Mouse (Mus musculus): ENCODE results near the gene Irf3. TPM values are rescaled to one million over a fixed set of nuclear protein-coding genes. Genes with fewer than 3 reads are reported as not detected.

The Irf3 gene
- total RNA-seq, 2 experiments from 2014 or later = 45.9 to 51.0 TPM

GRCm38 (mm10) chr7:45035631-45036030 is 38.2 kb downstream of the Irf3 start:
- no peak for DNase-seq

- DNase-seq = no peak
These were observed 39.3 kb downstream of the Irf3 start for GRCm38 (mm10) chr7:45036702-45037101.

GRCm38 (mm10) chr7:45037720-45038361 is 40.4 kb downstream of the Irf3 start:
- no peak for DNase-seq

GRCm38 (mm10) chr7:45038411-45038810 is 41.0 kb downstream of the Irf3 start:
- DNase-seq = no peak

- DNase-seq = no peak
These were observed 43.4 kb downstream of the Irf3 start for GRCm38 (mm10) chr7:45040851-45041250.

- no peak for DNase-seq
These were observed 45.9 kb downstream of the Irf3 start for GRCm38 (mm10) chr7:45043307-45043706.

- no peak for DNase-seq
These were observed 48.3 kb downstream of the Irf3 start for GRCm38 (mm10) chr7:45045741-45046140.

GRCm38 (mm10) chr7:45046853-45047350 is 49.5 kb downstream of the Irf3 start:
- no peak for DNase-seq

- DNase-seq = no peak
These were observed 50.0 kb downstream of the Irf3 start for GRCm38 (mm10) chr7:45047491-45047890.

- DNase-seq = no peak
These were observed 50.8 kb downstream of the Irf3 start for GRCm38 (mm10) chr7:45048001-45048890.

- no peak for DNase-seq
These were observed 51.6 kb downstream of the Irf3 start for GRCm38 (mm10) chr7:45048923-45049657.

- peak; percentile 65 to 70 for DNase-seq
These were observed 53.6 kb downstream of the Irf3 start for GRCm38 (mm10) chr7:45050945-45051600.

- no peak for DNase-seq
These were observed 54.1 kb downstream of the Irf3 start for GRCm38 (mm10) chr7:45051601-45051974.

Small RNAs within 50 kb of the gene (microRNA-seq; reads per million reads assigned to microRNA genes)
- gene Mir7054 = 0.60 to 1.9 reads per million in 2 experiments

Other genes starting within 250 kb of the Irf3 start
- 10 to 100 TPM; 31.8 to 34.8 TPM for gene Vrk3, start 249.2 kb upstream of the Irf3 start, total RNA-seq (2021)
- under 1 TPM; 0.22 to 0.38 TPM for gene Zfp473, start 246.6 kb upstream of the Irf3 start, total RNA-seq (2021)
- gene Nup62, start 181.6 kb upstream of the Irf3 start, total RNA-seq (2021) = 10 to 100 TPM; 29.7 to 30.6 TPM
- gene Il4i1, start 181.3 kb upstream of the Irf3 start, total RNA-seq (2021) = 1 to 10 TPM; 1.1 to 2.5 TPM
- gene Atf5, start 181.0 kb upstream of the Irf3 start, total RNA-seq (2021) = 10 to 100 TPM; 26.3 to 28.9 TPM
- 10 to 100 TPM; 78.8 to 80.6 TPM for gene Akt1s1, start 148.7 kb upstream of the Irf3 start, total RNA-seq (2021)
- gene Tbc1d17, start 148.6 kb upstream of the Irf3 start, total RNA-seq (2021) = 10 to 100 TPM; 63.7 to 64.6 TPM
- 10 to 100 TPM; 27.1 to 27.2 TPM for gene Pnkp, start 140.5 kb upstream of the Irf3 start, total RNA-seq (2021)
- gene Ptov1, start 127.9 kb upstream of the Irf3 start, total RNA-seq (2021) = 100 to 1,000 TPM; 346 to 359 TPM
- 100 to 1,000 TPM in 1 of 2 experiments, 10 to 100 TPM in 1; 97.2 to 113 TPM for gene Med25, start 104.9 kb upstream of the Irf3 start, total RNA-seq (2021)
- gene Fuz, start 101.6 kb upstream of the Irf3 start, total RNA-seq (2021) = 10 to 100 TPM; 23.8 to 29.1 TPM
- gene Ap2a1, start 68.2 kb upstream of the Irf3 start, total RNA-seq (2021) = 100 to 1,000 TPM; 295 to 305 TPM
- under 1 TPM; 0.87 to 0.88 TPM for gene Tsks, start 54.4 kb upstream of the Irf3 start, total RNA-seq (2021)
- 100 to 1,000 TPM; 131 to 137 TPM for gene Cpt1c, start 22.8 kb upstream of the Irf3 start, total RNA-seq (2021)
- 100 to 1,000 TPM; 155 to 168 TPM for gene Prmt1, start 11.1 kb upstream of the Irf3 start, total RNA-seq (2021)
- gene Bcl2l12, start 1.1 kb downstream of the Irf3 start, total RNA-seq (2021) = 1 to 10 TPM; 3.0 to 4.1 TPM
- gene Scaf1, start 18.7 kb downstream of the Irf3 start, total RNA-seq (2021) = 100 to 1,000 TPM; 149 to 155 TPM
- 1 to 10 TPM; 9.7 TPM for gene Rras, start 20.3 kb downstream of the Irf3 start, total RNA-seq (2021)
- 10 to 100 TPM; 74.3 to 75.3 TPM for gene Prr12, start 55.2 kb downstream of the Irf3 start, total RNA-seq (2021)
- 10 to 100 TPM; 51.0 to 51.3 TPM for gene Nosip, start 64.8 kb downstream of the Irf3 start, total RNA-seq (2021)
- 1 to 10 TPM; 5.5 to 6.1 TPM for gene Prrg2, start 65.0 kb downstream of the Irf3 start, total RNA-seq (2021)
- gene Rcn3, start 94.6 kb downstream of the Irf3 start, total RNA-seq (2021) = 1 to 10 TPM; 6.2 to 6.9 TPM
- gene Fcgrt, start 106.2 kb downstream of the Irf3 start, total RNA-seq (2021) = 10 to 100 TPM; 16.7 to 18.5 TPM
- gene Rps11, start 126.8 kb downstream of the Irf3 start, total RNA-seq (2021) = 100 to 1,000 TPM; 408 to 432 TPM
- gene Rpl13a, start 131.1 kb downstream of the Irf3 start, total RNA-seq (2021) = 100 to 1,000 TPM; 788 to 817 TPM
- under 1 TPM in 1 of 2 experiments, not detected in 1; 0.50 TPM for gene Gm45713, start 138.6 kb downstream of the Irf3 start, total RNA-seq (2021)
- 10 to 100 TPM in 1 of 2 experiments, 1 to 10 TPM in 1; 7.0 to 10.1 TPM for gene Flt3l, start 138.8 kb downstream of the Irf3 start, total RNA-seq (2021)
- 10 to 100 TPM; 44.5 to 46.8 TPM for gene Pih1d1, start 156.7 kb downstream of the Irf3 start, total RNA-seq (2021)
- gene Aldh16a1, start 156.9 kb downstream of the Irf3 start, total RNA-seq (2021) = 10 to 100 TPM; 10.5 to 18.0 TPM
- 1,000 to 10,000 TPM; 1,360 to 1,418 TPM for gene Slc17a7, start 166.3 kb downstream of the Irf3 start, total RNA-seq (2021)
- gene Gfy, start 181.9 kb downstream of the Irf3 start, total RNA-seq (2021) = under 1 TPM; 0.17 to 0.28 TPM
- not detected for gene Pth2, start 183.3 kb downstream of the Irf3 start, total RNA-seq (2021)
- gene Ccdc155, start 207.2 kb downstream of the Irf3 start, total RNA-seq (2021) = 1 to 10 TPM; 2.0 to 3.3 TPM
- 1 to 10 TPM; 1.4 to 2.3 TPM for gene Dkkl1, start 214.5 kb downstream of the Irf3 start, total RNA-seq (2021)
- 1 to 10 TPM; 2.6 to 7.8 TPM for gene Tead2, start 218.1 kb downstream of the Irf3 start, total RNA-seq (2021)
- gene Cd37, start 241.5 kb downstream of the Irf3 start, total RNA-seq (2021) = 1 to 10 TPM; 1.9 to 4.8 TPM
- 1 to 10 TPM; 2.0 to 2.8 TPM for gene Slc6a16, start 243.4 kb downstream of the Irf3 start, total RNA-seq (2021)